Mouse (Mus musculus) hindbrain, embryonic 13.5 days (tissue): ENCODE measurements at regions not wholly inside any gene's neighbourhood (a gene's known extent, or its start where the extent isn't known, plus 50 kb on each side); places are given as distances from the start of the nearest gene placed in this dataset.

Experiments used
- ATAC-seq: fragments of 200-750 bp; cut with Nextera tagmentation; 2 replicates; pipeline ENCODE4 v1.8.0; 2017; ENCODE audit warnings: moderate TSS enrichment; ENCODE audit not compliant: low FRiP score
- H3K27ac ChIP-seq: fragments of 300-500 bp; sonication (generic); 2 replicates; pipeline ENCODE4 v1.5.1; 2015; ENCODE audit warnings: inconsistent platforms, mild to moderate bottlenecking, moderate library complexity
- H3K27me3 ChIP-seq: fragments of 300-500 bp; sonication (generic); 2 replicates; pipeline ENCODE4 v1.6.1; 2015; ENCODE audit warnings: mild to moderate bottlenecking, inconsistent platforms
- H3K36me3 ChIP-seq: fragments of 300-500 bp; sonication (generic); 2 replicates; pipeline ENCODE4 v1.6.1; 2015; ENCODE audit warnings: mild to moderate bottlenecking, inconsistent platforms
- H3K4me1 ChIP-seq: fragments of 300-500 bp; sonication (generic); replicated peaks from 2 replicates; pipeline ENCODE4 v1.6.1; 2015; ENCODE audit warnings: inconsistent platforms
- H3K4me2 ChIP-seq: fragments of 300-500 bp; sonication (generic); 2 replicates; pipeline ENCODE4 v1.6.1; 2015; ENCODE audit warnings: inconsistent platforms, mild to moderate bottlenecking, moderate library complexity
- H3K4me3 ChIP-seq: fragments of 300-500 bp; sonication (generic); 2 replicates; pipeline ENCODE4 v1.5.1; 2015; ENCODE audit warnings: mild to moderate bottlenecking, inconsistent platforms
- H3K9ac ChIP-seq: fragments of 300-500 bp; sonication (generic); 2 replicates; pipeline ENCODE4 v1.6.1; 2015; ENCODE audit warnings: mild to moderate bottlenecking, inconsistent platforms
- H3K9me3 ChIP-seq: fragments of 300-500 bp; sonication (generic); 2 replicates; pipeline ENCODE4 v1.6.1; 2016; ENCODE audit warnings: inconsistent platforms
- WGBS: fragments of 180-500 bp; shearing (Covaris S2); methylation state at CpG from one replicate; pipeline ENCODE4 v1.1.7; 2015; 5-methylcytosine and 5-hydroxymethylcytosine counted together

GRCm38 (mm10) chr4:142568556-142568955, 329.4 kb upstream of the Kazn start:
- H3K27ac ChIP-seq, result peak overlapping the region; percentile 4; the same call in 1 of the 2 replicates
- no peaks in the 10 kb centered on the region for H3K9me3 ChIP-seq
- ATAC-seq, result no peak
- no peaks in the 10 kb centered on the region for H3K27me3 ChIP-seq
- peaks cover 12% of the 10 kb centered on the region for H3K4me1 ChIP-seq
- H3K9ac ChIP-seq, result no peak overlapping the region
- no peak overlapping the region for H3K4me3 ChIP-seq
- H3K36me3 ChIP-seq, result no peaks in the 10 kb centered on the region
- WGBS, result 83% methylated on average over 6 of the region's 6 CpGs
- H3K4me2 ChIP-seq, result no peak overlapping the region

DNA sequence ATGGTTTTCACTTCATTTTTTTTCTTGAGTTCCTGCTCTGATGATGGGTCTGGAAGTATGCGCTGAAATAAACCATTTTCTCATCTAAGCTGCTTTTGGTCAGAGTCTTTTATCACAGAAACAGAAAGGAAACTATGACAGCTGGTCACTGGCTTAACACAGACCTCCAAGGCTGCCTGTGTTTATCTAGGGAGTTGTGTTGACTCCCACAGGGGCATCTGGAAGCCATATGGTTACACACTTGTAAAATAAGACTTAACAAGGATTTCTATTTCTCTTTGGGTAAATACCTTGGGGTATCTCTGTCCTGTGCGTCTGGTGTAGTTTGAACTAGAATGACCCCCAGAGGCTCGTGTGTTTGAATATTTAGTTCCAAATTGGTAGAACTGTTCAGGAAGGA, 315.5 kb upstream of the Kazn start:
- no peak overlapping the region for H3K4me3 ChIP-seq
- H3K27me3 ChIP-seq, result no peaks in the 10 kb centered on the region
- no peak for ATAC-seq
- H3K36me3 ChIP-seq, result no peaks in the 10 kb centered on the region
- WGBS, result 74% methylated on average over 3 of the region's 3 CpGs
- no peaks in the 10 kb centered on the region for H3K4me1 ChIP-seq
- no peaks in the 10 kb centered on the region for H3K9me3 ChIP-seq
- H3K9ac ChIP-seq, result no peak overlapping the region
- no peak overlapping the region for H3K4me2 ChIP-seq
- H3K27ac ChIP-seq, result no peak overlapping the region

- ATAC-seq, result no peak
- H3K9me3 ChIP-seq, result no peaks in the 10 kb centered on the region
- no peaks in the 10 kb centered on the region for H3K27me3 ChIP-seq
- H3K4me1 ChIP-seq, result peaks cover 4% of the 10 kb centered on the region; the same call in 1 of the 2 replicates
- H3K4me3 ChIP-seq, result no peak overlapping the region
- H3K27ac ChIP-seq, result no peak overlapping the region
- WGBS, result 96% methylated on average over 1 of the region's 1 CpGs
- no peaks in the 10 kb centered on the region for H3K36me3 ChIP-seq
- H3K9ac ChIP-seq, result no peak overlapping the region
- H3K4me2 ChIP-seq, result no peak overlapping the region
Observed at GRCm38 (mm10) chr4:142545871-142546270, 306.7 kb upstream of the Kazn start.

- H3K27ac ChIP-seq, result no peak overlapping the region
- H3K9me3 ChIP-seq, result no peaks in the 10 kb centered on the region
- no peaks in the 10 kb centered on the region for H3K27me3 ChIP-seq
- H3K9ac ChIP-seq, result no peak overlapping the region
- no peak overlapping the region for H3K4me3 ChIP-seq
- no peak overlapping the region for H3K4me2 ChIP-seq
- no peaks in the 10 kb centered on the region for H3K36me3 ChIP-seq
- ATAC-seq, result no peak
- 62% methylated on average over 1 of the region's 1 CpGs for WGBS
- peaks cover 4% of the 10 kb centered on the region; the same call in 1 of the 2 replicates for H3K4me1 ChIP-seq
Observed at GRCm38 (mm10) chr4:142545187-142545586, 306.0 kb upstream of the Kazn start.

DNA sequence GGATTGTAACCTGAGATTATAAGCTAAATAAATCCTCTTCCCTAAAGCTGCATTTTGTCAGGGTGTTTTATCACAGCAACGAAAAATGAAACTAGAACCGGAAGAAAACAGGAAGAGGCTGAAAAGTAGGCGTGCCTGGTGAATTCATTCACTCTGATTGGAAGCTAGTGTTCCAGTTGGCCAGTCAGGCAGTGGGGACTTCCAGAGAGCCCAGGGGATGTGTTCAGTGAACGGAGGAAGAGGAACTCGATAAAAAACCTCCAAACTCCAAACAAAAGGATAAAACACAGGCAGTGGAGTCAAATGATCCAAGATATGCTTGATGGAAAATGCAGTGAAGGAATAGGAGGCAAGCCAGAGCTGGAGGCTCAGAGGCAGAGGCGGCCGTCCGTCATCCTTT, 305.5 kb upstream of the Kazn start:
- no peak for ATAC-seq
- no peak overlapping the region for H3K9ac ChIP-seq
- no peaks in the 10 kb centered on the region for H3K9me3 ChIP-seq
- H3K4me1 ChIP-seq, result peaks cover 4% of the 10 kb centered on the region; the same call in 1 of the 2 replicates
- H3K27ac ChIP-seq, result no peak overlapping the region
- no peak overlapping the region for H3K4me2 ChIP-seq
- no peak overlapping the region for H3K4me3 ChIP-seq
- no peaks in the 10 kb centered on the region for H3K36me3 ChIP-seq
- H3K27me3 ChIP-seq, result no peaks in the 10 kb centered on the region
- 86% methylated on average over 8 of the region's 8 CpGs for WGBS

GRCm38 (mm10) chr4:142539200-142539750, 300.1 kb upstream of the Kazn start:
- 20% methylated on average over 12 of the region's 12 CpGs for WGBS
- ATAC-seq, result no peak
- Histone ChIP-seq H3K4me1 (no peaks in the 10 kb centered on the region), H3K9me3 (no peaks in the 10 kb centered on the region), H3K9ac (no peak overlapping the region), H3K27ac (no peak overlapping the region), H3K36me3 (no peaks in the 10 kb centered on the region), H3K4me3 (no peak overlapping the region), H3K4me2 (no peak overlapping the region), H3K27me3 (no peaks in the 10 kb centered on the region)

- 68% methylated on average over 6 of the region's 6 CpGs for WGBS
- Histone ChIP-seq H3K4me2 (no peak overlapping the region), H3K9me3 (no peaks in the 10 kb centered on the region), H3K9ac (no peak overlapping the region), H3K27ac (no peak overlapping the region), H3K27me3 (no peaks in the 10 kb centered on the region), H3K36me3 (no peaks in the 10 kb centered on the region), H3K4me1 (no peaks in the 10 kb centered on the region), H3K4me3 (no peak overlapping the region)
- no peak for ATAC-seq
Observed at GRCm38 (mm10) chr4:142527080-142527479, 287.9 kb upstream of the Kazn start.

- Histone ChIP-seq H3K9ac (no peak overlapping the region), H3K27me3 (no peaks in the 10 kb centered on the region), H3K36me3 (no peaks in the 10 kb centered on the region), H3K4me1 (peaks cover 12% of the 10 kb centered on the region), H3K9me3 (no peaks in the 10 kb centered on the region), H3K4me3 (no peak overlapping the region), H3K27ac (peak overlapping the region; percentile 46), H3K4me2 (no peak overlapping the region)
- WGBS, result 55% methylated on average over 21 of the region's 21 CpGs
- ATAC-seq, result peak; percentile 57; the same call in 1 of the 2 replicates
Observed at GRCm38 (mm10) chr4:142517478-142518455, 278.6 kb upstream of the Kazn start.

- no peaks in the 10 kb centered on the region for H3K27me3 ChIP-seq
- 85% methylated on average over 4 of the region's 4 CpGs for WGBS
- peaks cover 3% of the 10 kb centered on the region; the same call in 1 of the 2 replicates for H3K36me3 ChIP-seq
- peaks cover 12% of the 10 kb centered on the region for H3K4me1 ChIP-seq
- no peak overlapping the region for H3K4me3 ChIP-seq
- H3K9me3 ChIP-seq, result no peaks in the 10 kb centered on the region
- H3K4me2 ChIP-seq, result no peak overlapping the region
- no peak for ATAC-seq
- H3K27ac ChIP-seq, result no peak overlapping the region
- H3K9ac ChIP-seq, result no peak overlapping the region
Observed at GRCm38 (mm10) chr4:142514751-142515150, 275.6 kb upstream of the Kazn start.

GRCm38 (mm10) chr4:142509386-142509785, 270.2 kb upstream of the Kazn start:
- Histone ChIP-seq H3K4me3 (no peak overlapping the region), H3K36me3 (peaks cover 3% of the 10 kb centered on the region; the same call in 1 of the 2 replicates), H3K27me3 (no peaks in the 10 kb centered on the region), H3K9ac (no peak overlapping the region), H3K9me3 (no peaks in the 10 kb centered on the region), H3K27ac (no peak overlapping the region), H3K4me2 (no peak overlapping the region), H3K4me1 (peaks cover 19% of the 10 kb centered on the region)
- 87% methylated on average over 2 of the region's 2 CpGs for WGBS
- ATAC-seq, result no peak

DNA sequence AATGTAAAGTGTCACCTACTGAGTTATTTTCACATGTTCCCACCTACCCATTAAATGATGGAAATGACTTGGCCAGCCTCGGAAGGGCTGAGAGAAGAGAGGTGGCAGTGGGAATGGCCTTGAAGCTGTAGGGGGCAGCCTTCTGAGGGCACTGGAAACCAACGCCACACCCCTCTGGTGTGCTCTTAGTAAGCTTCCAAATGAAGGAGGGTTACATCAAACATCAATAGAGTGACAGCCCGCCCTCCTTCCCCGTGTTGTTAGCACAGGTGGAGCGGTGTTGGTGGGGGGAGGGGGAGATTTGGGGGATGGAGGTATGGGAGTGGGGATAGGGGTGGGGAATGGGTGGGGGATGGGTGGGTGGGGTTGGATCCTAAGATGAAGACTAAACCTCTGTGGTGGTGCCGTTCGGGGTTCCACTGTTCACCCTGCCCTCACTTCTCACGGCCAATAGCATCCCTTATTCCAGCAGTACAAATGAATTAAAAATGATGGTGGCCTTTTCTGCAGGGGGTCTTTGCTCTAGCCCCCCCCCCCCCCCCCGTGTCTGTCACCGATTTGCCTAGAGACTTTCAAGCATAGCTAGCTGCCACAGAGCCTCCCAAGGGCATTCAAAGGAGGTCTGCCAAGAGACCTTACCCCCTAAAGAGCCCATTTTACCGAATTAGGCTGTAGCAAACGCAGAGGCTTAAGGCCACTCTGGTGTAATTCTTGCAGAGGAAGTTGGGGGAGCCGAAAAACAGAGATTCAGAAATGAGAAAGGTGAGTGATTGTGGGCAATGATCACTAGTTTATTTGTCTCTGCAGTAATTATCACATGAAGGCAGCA, 267.4 kb upstream of the Kazn start:
- Histone ChIP-seq H3K4me1 (peaks cover 19% of the 10 kb centered on the region), H3K9ac (no peak overlapping the region), H3K36me3 (no peaks in the 10 kb centered on the region), H3K4me3 (no peak overlapping the region), H3K27ac (no peak overlapping the region), H3K9me3 (no peaks in the 10 kb centered on the region), H3K27me3 (no peaks in the 10 kb centered on the region), H3K4me2 (no peak overlapping the region)
- 11% methylated on average over 12 of the region's 13 CpGs for WGBS
- ATAC-seq, result no peak

DNA sequence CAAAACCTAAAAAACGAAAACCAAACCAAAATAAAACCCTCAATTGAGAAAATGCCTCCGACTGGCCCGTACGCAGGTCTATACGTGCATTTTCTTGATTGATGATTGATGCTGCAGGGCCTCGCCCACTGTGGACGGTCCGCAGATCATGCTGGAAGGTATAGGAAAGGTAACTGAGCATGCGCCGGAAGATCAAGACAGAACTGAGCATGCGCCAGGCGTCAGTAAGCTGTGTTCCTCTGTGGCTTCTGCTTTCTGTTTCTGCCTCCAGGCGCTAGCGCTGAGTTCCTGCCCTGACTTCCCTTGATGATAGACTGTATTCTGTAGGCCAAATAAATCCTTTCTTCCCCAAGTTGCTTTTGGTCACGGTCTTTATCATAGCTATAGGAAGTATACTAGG, 264.6 kb upstream of the Kazn start:
- no peak for ATAC-seq
- Histone ChIP-seq H3K36me3 (no peaks in the 10 kb centered on the region), H3K9ac (no peak overlapping the region), H3K9me3 (no peaks in the 10 kb centered on the region), H3K27ac (no peak overlapping the region), H3K4me1 (peaks cover 30% of the 10 kb centered on the region), H3K4me3 (no peak overlapping the region), H3K4me2 (no peak overlapping the region), H3K27me3 (no peaks in the 10 kb centered on the region)
- whole genome bisulfite sequencing, result 93% methylated on average over 15 of the region's 15 CpGs
